Mouse (Mus musculus) left cerebral cortex, adult 11 months (tissue): ENCODE measurements at regions not wholly inside any gene's neighbourhood (a gene's known extent, or its start where the extent isn't known, plus 50 kb on each side); places are given as distances from the start of the nearest gene placed in this dataset.

ENCODE experiments used
- DNase-seq: peaks from one replicate; pipeline ENCODE4 v3.0.0; 2022; ENCODE audit warnings: low spot score

GRCm38 (mm10) chr6:49637654-49638053, 184.9 kb upstream of the Npy start:
- peak; percentile 38 for DNase-seq

DNA sequence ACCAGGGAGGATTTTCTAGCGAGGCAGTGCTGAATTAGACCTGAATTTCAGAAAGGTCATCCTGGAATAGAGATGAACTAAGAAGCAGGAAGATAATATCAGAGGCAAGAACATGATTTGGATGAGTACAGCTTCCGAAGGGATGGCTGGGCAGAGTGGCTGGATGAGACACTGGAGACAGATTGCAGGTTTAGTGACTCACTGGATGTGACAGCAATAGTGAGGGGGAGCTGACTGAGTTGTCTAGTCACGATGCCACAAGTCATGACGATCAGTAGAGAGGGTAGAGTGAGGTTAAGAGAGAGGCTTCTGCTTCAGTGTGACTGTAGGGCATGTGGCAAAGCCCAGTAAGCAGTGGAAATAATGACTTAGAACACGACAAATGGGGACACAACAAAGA, 181.3 kb upstream of the Npy start:
- DNase-seq = peak; percentile 1

- no peak for DNase-seq
Observed at GRCm38 (mm10) chr6:49654541-49655130, 167.9 kb upstream of the Npy start.

DNA sequence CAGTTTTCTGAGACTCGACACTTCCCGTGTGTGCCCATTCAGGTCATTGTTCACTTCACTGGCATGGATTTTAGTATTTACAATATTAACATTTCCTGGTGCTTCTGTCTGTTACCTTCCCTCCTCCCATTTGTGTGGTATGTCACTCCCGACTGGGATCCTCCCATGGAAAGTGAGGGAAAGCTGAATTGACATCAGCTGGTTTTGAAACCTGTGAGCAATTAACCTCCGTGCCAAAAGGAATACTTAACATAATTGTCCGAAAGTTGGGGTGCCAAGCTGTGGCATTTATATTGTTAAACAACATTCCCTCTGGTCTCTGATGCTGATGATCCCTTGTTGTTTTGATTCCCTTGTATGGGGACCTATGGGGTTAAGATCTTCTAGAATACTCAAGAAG, 167.3 kb upstream of the Npy start:
- DNase-seq = no peak

DNA sequence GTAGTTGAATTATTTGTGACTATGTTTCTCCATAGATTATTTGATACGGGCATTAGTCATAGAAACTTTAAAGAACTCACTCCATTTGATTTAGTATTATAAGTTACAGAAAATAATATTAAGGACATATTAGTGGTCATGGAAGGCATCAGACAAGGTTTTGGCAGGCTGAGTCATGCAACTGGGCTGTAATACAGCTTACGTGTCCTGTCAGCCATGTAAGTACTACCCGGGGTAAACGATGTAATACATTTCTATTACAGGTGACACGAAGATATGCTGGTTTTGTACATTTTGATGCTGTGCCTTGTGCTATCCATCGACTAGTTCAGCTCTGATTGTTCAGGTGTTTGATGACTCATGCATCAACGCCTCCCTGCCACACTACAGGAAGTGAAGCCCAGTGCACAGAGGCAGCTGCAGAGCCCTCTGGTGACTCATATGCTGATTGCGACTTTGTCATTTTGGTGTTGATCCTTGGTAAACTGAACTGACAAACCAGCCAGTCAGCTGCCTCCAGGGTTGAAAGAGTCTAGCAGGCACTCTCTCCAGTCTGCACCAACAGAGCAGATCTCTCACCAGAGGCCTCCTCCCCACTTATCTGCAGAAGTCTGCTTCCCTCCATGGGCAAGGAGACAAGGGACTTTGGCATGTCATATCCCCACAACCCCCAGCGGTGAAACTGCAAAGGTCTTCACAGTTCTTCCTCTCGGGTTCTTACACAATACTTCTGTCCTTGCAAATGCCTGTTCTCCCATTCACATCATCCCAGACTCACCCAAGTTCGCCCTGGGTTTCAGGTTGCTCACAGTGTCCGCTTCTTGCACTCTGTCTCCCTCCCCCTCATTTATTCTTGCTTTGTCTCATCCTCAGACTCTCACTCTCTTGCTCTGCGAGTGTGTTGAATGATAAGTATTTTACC, 165.9 kb upstream of the Npy start:
- peak; percentile 6 for DNase-seq

DNA sequence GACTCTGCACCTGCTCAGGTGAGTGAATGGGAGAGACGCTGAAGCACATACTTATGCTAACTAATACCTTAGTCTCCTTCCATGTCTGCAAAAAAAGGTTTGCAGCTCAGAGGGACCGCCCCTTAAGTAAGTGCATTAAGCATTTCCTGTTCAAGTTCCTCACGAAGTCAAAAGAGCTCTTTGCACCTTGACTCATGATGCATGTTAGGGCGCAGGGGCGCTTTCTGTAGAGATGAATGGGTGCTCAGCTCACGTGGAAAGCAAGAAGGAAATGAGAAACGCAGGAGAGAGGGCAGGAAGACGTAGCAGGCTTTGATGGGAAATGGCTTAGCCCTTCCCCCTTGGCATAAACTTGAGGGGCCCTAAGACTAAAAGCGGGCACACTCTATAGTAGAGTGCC, 164.5 kb upstream of the Npy start:
- DNase-seq = no peak

DNA sequence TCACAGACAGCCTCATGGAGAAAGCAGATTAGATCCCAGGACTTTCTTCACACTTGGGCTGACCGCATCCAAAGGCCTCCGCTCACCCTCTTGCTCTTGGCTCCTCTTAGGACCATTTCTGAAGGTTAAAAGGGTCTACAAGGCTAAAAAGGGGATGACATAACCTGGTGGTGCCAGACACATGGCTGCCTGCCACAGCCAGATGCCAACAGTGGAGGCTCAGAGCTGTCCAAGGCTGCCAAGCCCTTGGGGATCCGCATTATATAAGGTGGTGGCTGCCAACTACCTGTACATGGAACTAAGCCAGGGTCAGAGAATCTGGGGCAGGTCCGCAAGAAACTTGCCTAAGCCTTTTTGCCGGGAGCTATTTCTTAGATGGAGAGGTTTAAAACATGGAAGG, 151.5 kb upstream of the Npy start:
- no peak for DNase-seq

GRCm38 (mm10) chr6:49671912-49672311, 150.6 kb upstream of the Npy start:
- no peak for DNase-seq

GRCm38 (mm10) chr6:49686776-49687175, 135.7 kb upstream of the Npy start:
- no peak for DNase-seq

DNA sequence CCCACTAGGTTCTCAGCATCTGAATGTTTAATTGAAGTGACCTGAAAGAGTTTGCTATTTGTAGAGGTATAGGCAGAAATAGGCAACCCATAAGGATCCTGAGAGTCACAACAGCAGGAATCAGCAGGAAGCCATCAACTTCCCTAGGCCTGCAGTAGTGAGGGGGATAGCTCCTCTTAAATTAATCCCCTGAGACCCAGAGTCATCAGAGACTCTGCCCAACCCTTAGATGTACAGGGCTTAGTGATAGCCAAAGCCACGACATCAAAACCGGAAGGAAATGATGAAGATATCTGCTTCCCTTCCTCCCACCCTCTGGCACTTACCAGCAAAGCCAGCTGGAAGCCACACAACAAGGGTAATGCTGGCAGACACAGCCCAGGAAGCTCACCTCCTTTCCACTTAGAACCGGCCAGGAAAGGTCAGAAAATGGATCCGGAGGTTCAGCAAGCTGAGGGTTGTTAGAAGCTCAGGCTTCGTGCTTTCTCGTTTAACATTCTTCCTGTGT, 130.4 kb upstream of the Npy start:
- DNase-seq = no peak

GRCm38 (mm10) chr6:49694851-49695250, 127.7 kb upstream of the Npy start:
- DNase-seq = no peak

GRCm38 (mm10) chr6:49696990-49697389, 125.5 kb upstream of the Npy start:
- DNase-seq = no peak

DNA sequence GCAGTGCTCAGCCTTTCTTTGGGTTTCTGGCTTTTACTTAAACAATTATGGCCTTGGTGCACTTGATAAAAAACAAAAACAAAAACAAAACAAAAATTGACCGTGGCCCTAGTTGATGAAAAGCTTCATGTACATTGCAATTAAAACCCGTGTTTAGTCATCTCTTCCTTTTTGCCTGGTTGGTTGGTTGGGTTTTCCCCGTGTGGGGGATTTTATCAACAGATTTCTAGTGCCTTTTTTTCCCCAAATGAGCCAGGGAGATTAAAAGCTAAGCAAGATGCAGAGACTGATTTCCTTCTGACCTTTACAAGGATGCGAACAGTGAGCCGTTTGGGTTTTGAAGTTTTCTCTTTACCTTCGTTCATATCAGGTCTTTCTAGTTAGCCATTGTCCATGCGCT, 121.1 kb upstream of the Npy start:
- DNase-seq = no peak

DNA sequence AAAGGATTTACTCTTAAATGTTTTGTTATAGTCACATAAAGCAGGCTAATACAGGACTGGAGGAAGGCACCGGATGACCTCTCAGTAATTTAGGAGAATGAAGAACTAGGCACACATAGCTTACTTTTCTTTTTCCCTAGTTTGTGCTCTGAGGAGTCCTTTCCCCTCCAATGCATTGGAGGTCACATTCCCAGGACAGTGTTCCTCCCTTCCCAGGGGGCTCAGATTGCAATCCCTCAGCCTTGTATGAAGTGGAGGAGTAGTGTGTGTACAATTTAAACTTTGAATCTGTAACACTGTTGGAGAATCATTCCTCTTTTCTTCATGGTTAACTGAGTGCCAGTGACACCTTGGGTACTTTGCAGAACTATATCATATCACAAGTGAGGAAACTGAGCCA, 109.5 kb upstream of the Npy start:
- DNase-seq = no peak

- DNase-seq = peak; percentile 30
Observed at GRCm38 (mm10) chr6:49716520-49716919, 106.0 kb upstream of the Npy start.

DNA sequence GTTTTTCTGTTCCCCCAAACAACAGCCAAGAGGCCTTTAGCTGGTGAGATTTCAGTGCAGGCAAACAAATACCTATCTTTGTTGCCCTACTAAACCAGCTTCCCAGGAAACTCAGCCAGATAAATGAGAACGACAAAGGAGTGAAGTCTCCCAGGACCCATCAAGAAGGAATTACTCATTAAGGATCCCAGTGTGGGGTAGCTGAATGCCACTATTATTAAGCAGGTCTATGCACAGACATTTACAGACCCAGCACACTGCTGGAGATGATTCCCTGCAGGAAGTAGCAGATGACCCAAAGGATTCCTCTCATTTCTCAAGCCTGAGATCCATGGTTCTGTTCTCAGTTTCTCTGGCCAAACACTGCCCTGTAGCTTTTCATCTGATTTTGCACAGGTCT, 105.6 kb upstream of the Npy start:
- DNase-seq = no peak

DNA sequence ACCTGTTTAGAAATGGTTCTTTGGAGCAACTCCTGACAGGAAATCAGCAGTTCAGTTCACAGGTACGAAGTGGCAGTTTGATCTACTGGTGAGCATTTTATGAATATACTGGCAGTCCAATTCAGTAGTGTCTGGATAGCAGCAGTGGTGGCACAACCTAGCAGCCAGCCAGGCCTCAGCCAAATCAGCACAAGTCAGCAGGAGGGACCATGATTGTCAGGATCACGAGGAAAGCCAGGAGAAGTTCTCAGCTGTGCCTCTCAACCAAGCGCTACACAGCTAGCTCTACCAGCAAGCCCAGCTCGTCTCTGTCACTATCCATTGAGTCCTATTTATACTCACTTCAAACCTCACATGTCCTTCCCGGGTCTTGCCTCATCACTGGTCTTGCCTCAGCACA, 89.3 kb upstream of the Npy start:
- no peak for DNase-seq

- no peak for DNase-seq
Observed at GRCm38 (mm10) chr6:49743157-49743556, 79.4 kb upstream of the Npy start.

- no peak for DNase-seq
Observed at GRCm38 (mm10) chr6:49745301-49745700, 77.2 kb upstream of the Npy start.

- DNase-seq = no peak
Observed at GRCm38 (mm10) chr6:49750544-49750943, 72.0 kb upstream of the Npy start.

- no peak for DNase-seq
Observed at GRCm38 (mm10) chr6:49759614-49760013, 62.9 kb upstream of the Npy start.

DNA sequence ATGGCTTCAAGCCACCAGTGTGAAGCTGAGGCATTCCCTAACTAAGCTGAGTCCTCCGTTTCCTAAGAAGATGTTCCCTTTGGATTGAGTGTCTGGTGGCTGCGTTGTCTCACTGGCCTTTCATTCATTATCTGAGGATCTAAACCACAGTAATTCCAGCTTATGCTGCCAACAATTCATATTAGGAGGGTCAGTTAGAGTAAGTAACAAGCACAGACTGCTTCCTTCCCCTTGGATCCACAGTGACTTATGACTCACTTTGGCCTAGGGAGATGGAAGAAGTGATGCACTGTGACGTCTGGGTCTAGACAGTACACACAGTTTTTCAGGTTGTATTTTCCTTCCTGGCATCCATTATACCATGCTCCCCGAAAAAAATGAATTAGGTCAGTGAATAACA, 57.8 kb upstream of the Npy start:
- no peak for DNase-seq

DNA sequence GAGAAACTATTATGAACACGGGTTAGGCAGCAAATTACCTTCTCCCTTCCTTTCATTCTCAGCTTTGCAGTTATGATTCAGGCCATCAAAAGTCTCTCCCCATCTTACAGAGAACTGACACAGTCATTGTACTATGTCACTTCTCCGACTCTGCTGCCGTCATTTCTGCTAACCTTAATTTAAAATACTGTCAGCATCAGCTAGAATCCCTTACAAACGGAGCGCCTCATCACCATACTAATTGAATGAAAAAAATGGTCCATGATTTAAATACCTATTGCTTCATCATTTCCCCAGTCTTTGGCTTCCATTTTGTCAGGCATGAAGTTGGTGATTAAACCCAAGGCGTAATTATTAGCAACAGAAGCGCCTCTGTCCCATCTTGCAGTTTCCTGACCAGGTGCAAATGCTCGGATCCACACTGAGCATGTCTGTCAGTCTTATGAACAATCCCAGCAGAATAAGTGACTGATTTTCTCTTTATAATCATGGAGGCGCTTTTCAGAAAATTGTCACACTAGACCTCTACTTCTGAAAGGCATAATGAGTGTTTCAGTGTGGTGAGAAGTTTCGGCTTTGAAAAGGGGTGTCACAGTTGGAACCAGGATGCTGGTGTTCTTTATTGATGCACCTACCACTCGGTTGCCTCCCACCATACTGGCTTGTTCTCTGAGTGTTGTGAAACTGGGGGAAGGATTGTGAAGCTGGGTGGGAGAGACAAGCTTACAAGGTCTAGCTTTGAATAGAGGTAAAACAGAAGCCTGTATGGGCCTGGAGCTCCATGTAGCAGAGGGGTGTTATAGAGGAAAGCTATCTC, 52.4 kb upstream of the Npy start:
- DNase-seq = no peak
